Mouse (Mus musculus): ENCODE results near the gene Atf5. TPM values are rescaled to one million over a fixed set of nuclear protein-coding genes. Genes with fewer than 3 reads are reported as not detected.

Gene Atf5
- total and polyA plus RNA-seq, 3 experiments: 13.4 to 82.3 (median 71.1) TPM

DNA sequence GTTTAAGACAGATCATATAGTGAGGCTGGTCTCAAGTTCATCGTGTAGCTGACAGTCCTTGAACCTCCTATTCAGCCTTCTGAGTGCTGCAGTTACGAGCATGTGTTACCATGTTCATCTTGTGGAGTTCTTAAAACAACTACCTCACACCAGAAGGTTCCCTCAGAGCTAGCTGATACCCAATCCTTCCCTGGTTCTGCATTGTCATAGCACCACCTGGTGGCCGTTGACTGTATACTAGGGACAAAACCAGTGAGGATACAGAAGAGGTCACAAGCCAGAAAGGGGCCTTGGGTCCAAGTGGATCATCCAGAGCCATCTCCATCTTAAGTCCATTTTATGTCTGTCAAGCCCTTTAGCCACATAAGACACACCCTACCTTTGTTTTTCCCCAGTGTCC lies 8.4 kb upstream of the Atf5 start:
- Histone ChIP-seq H3K27ac (ENCODE audit: insufficient read depth, low read depth) (peak overlapping the region; percentile 30; the same call in 1 of the 2 replicates), H3K9me3 (replicated peaks; ENCODE audit: low read length) (no peaks in the 10 kb centered on the region), H3K9ac (ENCODE audit: insufficient read depth, low read depth) (no peak overlapping the region), H3K36me3 (replicated peaks in 1 of 2; ENCODE audit: control insufficient read depth in 1 of 2, insufficient read depth in 1 of 2, low read length in 1 of 2) (peaks cover 34 to 85% of the 10 kb centered on the region in 2 experiments), H3K4me2 (ENCODE audit: insufficient read depth, low read depth, poor library complexity, severe bottlenecking) (no peak overlapping the region; the same call in 1 of the 2 replicates), H3K79me2 (replicated peaks; ENCODE audit: control insufficient read depth, extremely low read depth, insufficient read depth, poor library complexity, severe bottlenecking) (peaks cover 97% of the 10 kb centered on the region), H3K27me3 (replicated peaks) (no peaks in the 10 kb centered on the region), H3K4me1 (ENCODE audit: control insufficient read depth in 1 of 2, insufficient read depth in 2 of 2) (peaks cover 37 to 93% of the 10 kb centered on the region in 2 experiments), H3K4me3 (replicated peaks in 1 of 3; ENCODE audit: low read depth in 2 of 3, low read length in 2 of 3, poor library complexity in 1 of 3) (no peak overlapping the region)
- peak; percentile 81 for DNase-seq (ENCODE audit: extremely low read depth)
- in situ Hi-C loops (cut with MboI; ENCODE audit: low pct_ligation_motif_present, low pct_unique_long_range_greater_than_20kb, low sequenced_read_pairs) (no loop called here), dilution Hi-C loops (cut with MboI; ENCODE audit: extremely low pct_ligation_motif_present, extremely low pct_unique_long_range_greater_than_20kb, low sequenced_read_pairs) (no loop called here)
- TF ChIP-seq CTCF (conservative IDR thresholded peaks at IDR 0.05 in 1 of 2, IDR thresholded peaks at IDR 0.05 in 1 of 2; ENCODE audit: low read depth in 2 of 2, low read length in 2 of 2) (peak; percentile 74 to 89), E2F4 (IDR thresholded peaks at IDR 0.05; ENCODE audit: insufficient replicate concordance, low read depth, low read length) (no peak), SMC3 (IDR thresholded peaks at IDR 0.05; ENCODE audit: low read depth, low read length) (peak; percentile 58), GABPA (IDR thresholded peaks at IDR 0.05; ENCODE audit: insufficient replicate concordance, low read depth, low read length) (no peak), RAD21 (IDR thresholded peaks at IDR 0.05; ENCODE audit: low read depth, low read length) (peak; percentile 62), ZMIZ1 (IDR thresholded peaks at IDR 0.05; ENCODE audit: low read depth, low read length) (no peak), SIN3A (IDR thresholded peaks at IDR 0.05; ENCODE audit: low read length) (no peak), MYC (IDR thresholded peaks at IDR 0.05; ENCODE audit: low read depth, low read length) (0 out of 2 replicates have a peak, but pooled peaks have one; percentile 20), MAX (IDR thresholded peaks at IDR 0.05; ENCODE audit: low read length) (no peak), MXI1 (IDR thresholded peaks at IDR 0.05; ENCODE audit: low read depth, low read length) (peak; percentile 49; the same call in 1 of the 2 replicates), POLR2A (IDR thresholded peaks at IDR 0.05; ENCODE audit: low read depth, low read length) (peak; percentile 34; the same call in 1 of the 2 replicates), ELF1 (IDR thresholded peaks at IDR 0.05; ENCODE audit: low read depth, low read length) (no peak)

- dilution Hi-C loops (cut with MboI; ENCODE audit: extremely low pct_ligation_motif_present, extremely low pct_unique_long_range_greater_than_20kb, low sequenced_read_pairs): no loop called here
- DNase-seq (ENCODE audit: extremely low read depth): no peak
- H3K4me3 ChIP-seq (replicated peaks in 1 of 3; ENCODE audit: low read depth in 2 of 3, low read length in 2 of 3, poor library complexity in 1 of 3): no peak overlapping the region
- 0 out of 2 replicates have a peak overlapping the region, but pooled peaks have one; percentile 2 for H3K4me2 ChIP-seq (ENCODE audit: insufficient read depth, low read depth, poor library complexity, severe bottlenecking)
- no peak overlapping the region; the same call in 1 of the 2 replicates for H3K9ac ChIP-seq (ENCODE audit: insufficient read depth, low read depth)
- peaks cover 20 to 78% of the 10 kb centered on the region in 2 experiments for H3K36me3 ChIP-seq (replicated peaks in 1 of 2; ENCODE audit: control insufficient read depth in 1 of 2, insufficient read depth in 1 of 2, low read length in 1 of 2)
- no peaks in the 10 kb centered on the region for H3K9me3 ChIP-seq (replicated peaks; ENCODE audit: low read length)
- H3K4me1 ChIP-seq (ENCODE audit: control insufficient read depth in 1 of 2, insufficient read depth in 2 of 2): peaks cover 26 to 83% of the 10 kb centered on the region in 2 experiments
- H3K27me3 ChIP-seq (replicated peaks): no peaks in the 10 kb centered on the region
- in situ Hi-C loops (cut with MboI; ENCODE audit: low pct_ligation_motif_present, low pct_unique_long_range_greater_than_20kb, low sequenced_read_pairs): no loop called here
- H3K79me2 ChIP-seq (replicated peaks; ENCODE audit: control insufficient read depth, extremely low read depth, insufficient read depth, poor library complexity, severe bottlenecking): peaks cover 97% of the 10 kb centered on the region
- peak overlapping the region; percentile 29; the same call in 1 of the 2 replicates for H3K27ac ChIP-seq (ENCODE audit: insufficient read depth, low read depth)
- TF ChIP-seq MAFK (IDR thresholded peaks at IDR 0.05; ENCODE audit: insufficient replicate concordance, low read length): no peak
- TF ChIP-seq ZMIZ1 (IDR thresholded peaks at IDR 0.05; ENCODE audit: low read depth, low read length): 0 out of 2 replicates have a peak, but pooled peaks have one; percentile 31
These were observed 7.0 kb upstream of the Atf5 start for GRCm38 (mm10) chr7:44823409-44823808.

All from CH12.LX (cell line).